ENCODE assay signal across 30 mouse cellular contexts in the genomic region with DNA sequence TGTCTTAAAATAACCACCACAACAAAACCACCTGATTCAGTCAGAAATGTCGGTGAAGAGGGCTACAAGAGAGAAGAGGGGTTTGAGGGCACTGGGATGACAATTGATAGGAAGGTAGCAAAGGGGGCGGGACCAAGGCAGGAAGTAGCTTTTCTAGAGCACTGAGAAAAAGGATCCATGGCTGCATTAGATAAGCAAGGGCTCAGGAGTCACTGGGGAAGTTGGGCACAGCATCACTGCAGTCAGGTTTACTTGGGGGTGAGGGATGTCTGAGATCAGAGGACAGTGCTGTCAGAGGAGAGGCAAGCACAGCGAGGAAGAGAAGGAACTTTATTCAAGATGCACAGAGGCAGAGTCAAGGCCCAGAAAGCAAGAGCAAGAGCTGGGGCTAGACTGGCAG. TPM values are rescaled to one million over a fixed set of nuclear protein-coding genes. Genes with fewer than 3 reads are reported as not detected.
"Had no signal": no experiment of that assay in that cellular context is flagged by ENCODE, and none has a peak within 500 bp of the region (broad histone marks: within the 10 kb centered on the region; RNA-seq: fewer than 3 reads in every experiment).

No protein-coding gene starts in this region.

- H3K27ac ChIP-seq: intestine, embryonic 15.5 days; kidney, embryonic 15.5 days; layer of hippocampus, adult 2 months; limb, embryonic 10.5 days; limb, embryonic 13.5 days; liver, embryonic 14.5 days; stomach, postnatal 0 days had no signal

- H3K4me3 ChIP-seq: intestine, embryonic 15.5 days; kidney, embryonic 15.5 days; layer of hippocampus, adult 2 months; limb, embryonic 10.5 days; limb, embryonic 13.5 days had no signal

- H3K36me3 ChIP-seq: intestine, embryonic 15.5 days; kidney, embryonic 15.5 days; limb, embryonic 10.5 days; limb, embryonic 13.5 days had no signal

- DNase-seq: kidney, adult 11 months; kidney, adult 8-10 months; kidney, postnatal 14 days; kidney, postnatal 4 days; layer of hippocampus, adult 9-11 months; liver, postnatal 0 days; lung, embryonic 14.5 days; lung, postnatal 36 days; midbrain, embryonic 14.5 days; right cerebral cortex, adult 18-20 months; right cerebral cortex, postnatal 14 days; right cerebral cortex, postnatal 4 days; thymus, adult 2 months; thymus, postnatal 25 days had no signal

- ATAC-seq: intestine, embryonic 15.5 days; liver, postnatal 0 days; lung, postnatal 0 days had no signal

- H3K4me2 ChIP-seq: intestine, embryonic 15.5 days; kidney, embryonic 15.5 days; limb, embryonic 13.5 days; lung, embryonic 14.5 days; midbrain, embryonic 11.5 days had no signal

- H3K9me3 ChIP-seq: intestine, embryonic 15.5 days; kidney, embryonic 15.5 days; limb, embryonic 10.5 days; limb, embryonic 13.5 days had no signal

- H3K9ac ChIP-seq: intestine, embryonic 15.5 days; kidney, embryonic 15.5 days; limb, embryonic 13.5 days; liver, embryonic 14.5 days; liver, postnatal 0 days; lung, embryonic 14.5 days had no signal

RNA-seq across cellular contexts. Expression of gene Clrn3, which starts 7.5 kb away (rescaled TPM):
- total RNA-seq: layer of hippocampus, adult 2 months; layer of hippocampus, postnatal 25 days; left cerebral cortex, adult 18-20 months; left cerebral cortex, postnatal 25 days; liver, adult 2 months; midbrain, postnatal 0 days had no signal
- polyA plus RNA-seq: limb, embryonic 10.5 days; limb, embryonic 13.5 days; liver, embryonic 14.5 days; liver, postnatal 0 days; lung, embryonic 14.5 days; lung, postnatal 0 days; midbrain, embryonic 11.5 days; midbrain, embryonic 14.5 days; midbrain, postnatal 0 days; neural tube, embryonic 11.5 days; neural tube, embryonic 14.5 days had no signal
